Mouse (Mus musculus): Measurements from ENCODE around the gene Atrnl1. TPM values are rescaled to one million over a fixed set of nuclear protein-coding genes. Genes with fewer than 3 reads are reported as not detected.

The Atrnl1 gene
- polyA plus RNA-seq, 1 experiment, result 4.2 TPM

DNA sequence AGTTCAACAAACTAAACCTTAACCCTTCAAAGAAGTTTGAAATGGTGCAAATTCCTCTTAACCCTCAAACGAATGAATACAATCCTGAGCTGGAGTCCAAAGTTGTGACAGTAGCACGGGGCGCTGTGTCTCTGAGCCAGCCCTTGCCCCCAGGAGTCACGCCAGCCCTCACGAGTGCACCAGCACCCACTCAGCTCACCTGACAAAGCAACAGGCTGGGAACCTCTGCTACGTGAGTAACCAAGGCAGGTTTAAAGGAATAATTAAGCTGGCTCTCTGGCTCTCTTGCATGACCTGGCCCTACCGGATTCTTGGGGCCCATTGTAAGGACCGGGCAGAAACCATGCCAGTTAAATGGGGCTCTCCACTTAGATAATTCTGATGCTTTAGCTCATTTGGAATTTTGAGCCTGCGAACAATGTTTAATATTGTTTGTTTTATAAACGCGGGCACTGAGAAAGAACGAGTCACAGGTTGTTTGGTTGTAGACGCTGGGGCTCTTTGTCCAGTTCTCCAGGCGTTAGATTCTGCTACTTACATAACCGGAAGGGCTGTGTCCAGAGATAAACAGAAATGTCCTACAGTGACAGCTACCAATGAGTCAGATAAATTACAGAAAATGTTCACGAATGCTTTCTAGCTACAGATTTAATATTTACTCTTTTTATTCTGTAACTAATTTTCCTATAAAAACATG, 10.5 kb upstream of the Atrnl1 start:
- 67% methylated on average over 16 of the region's 16 CpGs for WGBS
- TF ChIP-seq CTCF (IDR thresholded peaks at IDR 0.05; ENCODE audit: control insufficient read depth, insufficient read depth, low read length) (no peak), POLR2A (IDR thresholded peaks at IDR 0.05; ENCODE audit: borderline replicate concordance, control insufficient read depth, low read depth, low read length) (no peak)
- no peaks in the 10 kb centered on the region for H3K4me1 ChIP-seq (ENCODE audit: control insufficient read depth, insufficient read depth, low read length)
- H3K27ac ChIP-seq (ENCODE audit: control insufficient read depth, insufficient read depth, low read depth, low read length, poor library complexity), result no peak overlapping the region
- no peak overlapping the region for H3K4me3 ChIP-seq (replicated peaks; ENCODE audit: control insufficient read depth, low read depth, low read length)

DNA sequence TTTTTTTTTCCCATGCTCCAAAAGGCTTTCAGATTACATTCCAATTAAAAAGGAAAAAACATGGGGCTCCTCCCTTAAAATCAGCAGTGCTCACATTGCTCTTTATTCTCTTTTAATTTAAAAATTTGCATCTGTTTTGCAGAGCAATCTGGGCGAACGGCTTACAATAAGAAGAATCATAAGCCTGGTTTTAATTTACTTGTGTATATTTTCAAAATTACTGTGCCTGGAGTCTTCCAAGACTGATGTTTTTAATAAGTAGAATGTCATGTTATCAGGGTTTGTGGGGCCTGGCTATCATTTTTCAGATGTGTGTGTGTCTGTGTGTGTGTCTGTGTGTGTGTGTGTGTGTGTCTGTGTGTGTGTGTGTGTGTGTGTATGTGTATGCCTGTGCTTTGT, 9.9 kb upstream of the Atrnl1 start:
- H3K4me3 ChIP-seq (replicated peaks; ENCODE audit: control insufficient read depth, low read depth, low read length), result no peak overlapping the region
- no peaks in the 10 kb centered on the region for H3K4me1 ChIP-seq (ENCODE audit: control insufficient read depth, insufficient read depth, low read length)
- TF ChIP-seq POLR2A (IDR thresholded peaks at IDR 0.05; ENCODE audit: borderline replicate concordance, control insufficient read depth, low read depth, low read length) (no peak), CTCF (IDR thresholded peaks at IDR 0.05; ENCODE audit: control insufficient read depth, insufficient read depth, low read length) (no peak)
- H3K27ac ChIP-seq (ENCODE audit: control insufficient read depth, insufficient read depth, low read depth, low read length, poor library complexity), result no peak overlapping the region
- WGBS, result 82% methylated on average over 2 of the region's 2 CpGs

GRCm38 (mm10) chr19:57603593-57603992, 7.2 kb upstream of the Atrnl1 start:
- Histone ChIP-seq H3K4me1 (ENCODE audit: control insufficient read depth, insufficient read depth, low read length) (no peaks in the 10 kb centered on the region), H3K27ac (ENCODE audit: control insufficient read depth, insufficient read depth, low read depth, low read length, poor library complexity) (no peak overlapping the region), H3K4me3 (replicated peaks; ENCODE audit: control insufficient read depth, low read depth, low read length) (no peak overlapping the region)
- WGBS, result 91% methylated on average over 3 of the region's 3 CpGs
- TF ChIP-seq POLR2A (IDR thresholded peaks at IDR 0.05; ENCODE audit: borderline replicate concordance, control insufficient read depth, low read depth, low read length) (no peak), CTCF (IDR thresholded peaks at IDR 0.05; ENCODE audit: control insufficient read depth, insufficient read depth, low read length) (no peak)

GRCm38 (mm10) chr19:57605941-57606340, 4.9 kb upstream of the Atrnl1 start:
- no peaks in the 10 kb centered on the region for H3K4me1 ChIP-seq (ENCODE audit: control insufficient read depth, insufficient read depth, low read length)
- H3K4me3 ChIP-seq (replicated peaks; ENCODE audit: control insufficient read depth, low read depth, low read length), result no peak overlapping the region
- H3K27ac ChIP-seq (ENCODE audit: control insufficient read depth, insufficient read depth, low read depth, low read length, poor library complexity), result no peak overlapping the region
- TF ChIP-seq POLR2A (IDR thresholded peaks at IDR 0.05; ENCODE audit: borderline replicate concordance, control insufficient read depth, low read depth, low read length) (no peak), CTCF (IDR thresholded peaks at IDR 0.05; ENCODE audit: control insufficient read depth, insufficient read depth, low read length) (no peak)
- 73% methylated on average over 3 of the region's 3 CpGs for WGBS

DNA sequence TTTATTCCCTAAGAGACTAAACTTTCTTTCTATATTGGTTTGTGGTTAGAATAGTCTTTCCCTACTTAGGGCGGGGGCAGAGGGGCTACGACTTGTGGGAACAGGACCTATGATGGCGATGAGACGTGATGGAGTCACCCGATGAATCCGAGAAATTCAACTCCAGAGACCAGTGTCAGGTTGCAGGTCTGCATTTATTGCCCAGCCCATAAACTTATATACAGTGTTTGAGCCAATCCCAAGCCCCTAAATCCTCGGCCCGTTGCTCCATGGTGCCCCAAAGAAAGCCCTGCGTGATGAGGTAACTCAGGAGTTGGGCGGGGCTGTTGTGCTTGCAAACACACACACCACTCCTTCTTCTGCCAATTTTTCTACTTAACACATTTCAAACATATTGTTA, 4.5 kb upstream of the Atrnl1 start:
- 87% methylated on average over 10 of the region's 10 CpGs for WGBS
- no peak overlapping the region for H3K27ac ChIP-seq (ENCODE audit: control insufficient read depth, insufficient read depth, low read depth, low read length, poor library complexity)
- TF ChIP-seq POLR2A (IDR thresholded peaks at IDR 0.05; ENCODE audit: borderline replicate concordance, control insufficient read depth, low read depth, low read length) (no peak), CTCF (IDR thresholded peaks at IDR 0.05; ENCODE audit: control insufficient read depth, insufficient read depth, low read length) (no peak)
- no peak overlapping the region for H3K4me3 ChIP-seq (replicated peaks; ENCODE audit: control insufficient read depth, low read depth, low read length)
- H3K4me1 ChIP-seq (ENCODE audit: control insufficient read depth, insufficient read depth, low read length), result no peaks in the 10 kb centered on the region

DNA sequence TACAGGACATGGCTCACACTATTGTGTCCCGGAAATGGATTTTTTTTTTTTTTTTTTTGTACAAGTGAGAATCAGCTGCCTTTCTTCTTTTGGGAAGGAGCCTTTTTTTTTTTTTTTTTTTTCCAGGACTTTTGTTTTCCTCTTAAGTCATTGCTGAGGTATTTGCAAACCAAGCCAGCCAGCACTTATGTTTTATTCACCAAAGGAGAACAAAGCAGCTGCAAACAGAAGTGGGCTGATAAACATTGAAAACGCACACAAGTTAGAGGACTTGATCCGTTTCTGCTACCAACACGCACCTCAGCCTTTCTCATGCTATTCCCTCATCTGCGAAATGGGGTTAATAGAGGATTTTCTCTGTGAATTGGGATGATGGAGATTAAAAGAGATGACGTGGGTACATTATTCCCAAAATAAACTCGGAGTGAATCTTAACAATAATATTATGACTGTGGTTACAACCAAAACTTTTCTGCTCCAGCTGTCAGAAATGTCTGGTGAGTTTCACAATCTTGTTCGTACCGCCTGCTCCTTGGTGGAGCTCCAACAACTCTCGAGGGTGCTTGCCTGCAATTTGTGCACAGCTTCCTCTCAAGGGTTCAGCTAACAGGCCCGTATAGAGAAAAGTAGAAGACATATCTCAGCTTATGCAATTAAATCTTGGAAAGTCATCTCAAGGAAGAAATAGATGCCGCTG, 1.3 kb upstream of the Atrnl1 start:
- H3K4me3 ChIP-seq (replicated peaks; ENCODE audit: control insufficient read depth, low read depth, low read length), result peak overlapping the region; percentile 45
- no peaks in the 10 kb centered on the region for H3K4me1 ChIP-seq (ENCODE audit: control insufficient read depth, insufficient read depth, low read length)
- H3K27ac ChIP-seq (ENCODE audit: control insufficient read depth, insufficient read depth, low read depth, low read length, poor library complexity), result no peak overlapping the region
- TF ChIP-seq POLR2A (IDR thresholded peaks at IDR 0.05; ENCODE audit: borderline replicate concordance, control insufficient read depth, low read depth, low read length), result no peak
- no peak for TF ChIP-seq CTCF (IDR thresholded peaks at IDR 0.05; ENCODE audit: control insufficient read depth, insufficient read depth, low read length)
- 14% methylated on average over 12 of the region's 12 CpGs for WGBS

GRCm38 (mm10) chr19:57610058-57610475, 767 bp upstream of the Atrnl1 start:
- H3K27ac ChIP-seq (ENCODE audit: control insufficient read depth, insufficient read depth, low read depth, low read length, poor library complexity), result peak overlapping the region; percentile 99
- no peaks in the 10 kb centered on the region for H3K4me1 ChIP-seq (ENCODE audit: control insufficient read depth, insufficient read depth, low read length)
- TF ChIP-seq CTCF (IDR thresholded peaks at IDR 0.05; ENCODE audit: control insufficient read depth, insufficient read depth, low read length), result no peak
- no peak for TF ChIP-seq POLR2A (IDR thresholded peaks at IDR 0.05; ENCODE audit: borderline replicate concordance, control insufficient read depth, low read depth, low read length)
- H3K4me3 ChIP-seq (replicated peaks; ENCODE audit: control insufficient read depth, low read depth, low read length), result peak overlapping the region; percentile 95
- under 1% methylated on average over 21 of the region's 21 CpGs for WGBS

DNA sequence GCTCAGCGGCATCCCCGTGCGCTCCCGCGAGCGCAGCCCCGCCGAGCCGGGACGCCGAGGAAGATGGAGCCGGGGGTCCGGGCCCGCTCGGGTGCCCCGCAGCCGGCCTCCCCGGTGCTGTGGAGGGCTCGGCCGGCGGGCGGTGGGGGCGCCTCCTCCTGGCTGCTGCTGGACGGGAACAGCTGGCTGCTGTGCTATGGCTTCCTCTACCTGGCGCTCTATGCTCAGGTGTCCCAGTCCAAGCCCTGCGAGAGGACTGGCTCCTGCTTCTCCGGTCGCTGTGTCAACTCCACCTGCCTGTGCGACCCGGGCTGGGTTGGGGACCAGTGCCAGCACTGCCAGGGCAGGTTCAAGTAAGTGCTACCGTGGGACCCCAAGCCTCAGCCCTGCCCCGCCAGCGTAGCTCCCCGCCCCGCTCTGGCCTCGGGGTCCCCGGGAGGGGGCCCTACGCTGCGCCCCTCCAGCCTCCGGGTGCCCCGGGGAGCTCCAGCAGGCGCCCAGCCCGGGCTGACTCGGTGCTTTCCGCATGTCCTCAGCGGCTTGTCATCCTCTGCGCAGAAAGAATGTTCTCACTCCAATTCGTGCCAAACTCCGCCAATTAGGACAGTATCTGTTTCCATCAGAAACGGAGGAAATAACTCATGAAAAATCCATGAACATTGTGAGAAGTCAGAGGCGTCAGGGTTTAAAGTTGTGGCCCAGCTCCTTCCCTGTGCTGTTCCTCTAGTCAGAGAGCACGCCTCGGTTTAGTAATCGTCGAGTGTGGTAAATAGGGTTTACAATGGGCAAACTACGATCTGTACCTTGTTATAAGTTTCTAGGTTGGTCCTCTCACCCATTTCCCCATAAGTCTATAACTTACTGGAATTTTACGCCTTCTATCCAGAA, 701 bp downstream of the Atrnl1 start:
- H3K4me1 ChIP-seq (ENCODE audit: control insufficient read depth, insufficient read depth, low read length), result no peaks in the 10 kb centered on the region
- peak overlapping the region; percentile 95 for H3K4me3 ChIP-seq (replicated peaks; ENCODE audit: control insufficient read depth, low read depth, low read length)
- H3K27ac ChIP-seq (ENCODE audit: control insufficient read depth, insufficient read depth, low read depth, low read length, poor library complexity), result peak overlapping the region; percentile 99
- TF ChIP-seq POLR2A (IDR thresholded peaks at IDR 0.05; ENCODE audit: borderline replicate concordance, control insufficient read depth, low read depth, low read length) (no peak), CTCF (IDR thresholded peaks at IDR 0.05; ENCODE audit: control insufficient read depth, insufficient read depth, low read length) (no peak)
- WGBS, result 2% methylated on average over 57 of the region's 57 CpGs

Measured in bone marrow, adult 2 months (tissue).